Mouse (Mus musculus) neural tube, embryonic 12.5 days (tissue): Measurements from ENCODE around the gene Nos1ap. TPM values are rescaled to one million over a fixed set of nuclear protein-coding genes. Genes with fewer than 3 reads are reported as not detected.

Experiments
- ATAC-seq: fragments of 200-750 bp; cut with Nextera tagmentation; 2 replicates; pipeline ENCODE4 v1.8.0; 2017; ENCODE audit warnings: low read depth, mild to moderate bottlenecking, moderate TSS enrichment, moderate library complexity; ENCODE audit not compliant: low FRiP score
- H3K27ac ChIP-seq: fragments of 300-500 bp; sonication (generic); 2 replicates; pipeline ENCODE4 v1.5.1; 2016
- H3K27me3 ChIP-seq: fragments of 300-500 bp; sonication (generic); replicated peaks from 2 replicates; pipeline ENCODE4 v1.6.1; 2016; ENCODE audit warnings: mild to moderate bottlenecking
- H3K36me3 ChIP-seq: fragments of 300-500 bp; sonication (generic); 2 replicates; pipeline ENCODE4 v1.6.1; 2016; ENCODE audit warnings: mild to moderate bottlenecking
- H3K4me1 ChIP-seq: fragments of 300-500 bp; sonication (generic); 2 replicates; pipeline ENCODE4 v1.6.1; 2016
- H3K4me2 ChIP-seq: fragments of 300-500 bp; sonication (generic); replicated peaks from 2 replicates; pipeline ENCODE4 v1.6.1; 2016; ENCODE audit warnings: mild to moderate bottlenecking
- H3K4me3 ChIP-seq: fragments of 300-500 bp; sonication (generic); 2 replicates; pipeline ENCODE4 v1.5.1; 2016
- H3K9ac ChIP-seq: fragments of 300-500 bp; sonication (generic); 2 replicates; pipeline ENCODE4 v1.6.1; 2016; ENCODE audit warnings: mild to moderate bottlenecking
- H3K9me3 ChIP-seq: fragments of 300-500 bp; sonication (generic); 2 replicates; pipeline ENCODE4 v1.6.1; 2016; ENCODE audit warnings: mild to moderate bottlenecking
- WGBS: fragments of 180-500 bp; shearing (Covaris S2); methylation state at CpG from one replicate; pipeline ENCODE4 v1.1.7; 2016; 5-methylcytosine and 5-hydroxymethylcytosine counted together
- polyA plus RNA-seq: library from polyadenylated mRNA; unstranded; fragments of >200 nt; fragmentation: Nextera tagmentation; extraction: Ambion mirVana; gene quantifications from 2 replicates; pipeline ENCODE4 v1.2.1, GENCODE M21; 2016

The Nos1ap gene
- polyA plus RNA-seq, 1 experiment from 2014 or later, result 19.7 TPM

DNA sequence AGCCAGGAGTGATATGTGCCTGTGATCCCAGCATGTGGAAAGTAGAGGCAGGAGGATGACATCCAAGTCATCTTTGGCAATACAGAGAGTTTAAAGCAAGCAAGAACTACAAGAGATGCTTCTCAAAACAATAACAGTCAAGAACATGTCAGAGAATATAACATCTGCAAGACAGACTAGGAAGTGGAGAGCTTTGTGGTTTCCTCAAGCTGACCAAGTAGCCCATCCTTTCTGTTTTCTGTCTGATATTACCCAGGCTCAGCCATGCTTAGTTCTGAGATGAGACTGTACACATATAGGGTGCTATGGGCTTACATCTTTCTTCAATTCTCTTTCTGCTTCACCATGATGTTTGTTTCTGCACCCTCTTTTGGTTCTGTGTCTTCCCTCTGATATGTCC lies 316.4 kb downstream of the Nos1ap start:
- no peak for ATAC-seq
- H3K27me3 ChIP-seq, result no peaks in the 10 kb centered on the region

DNA sequence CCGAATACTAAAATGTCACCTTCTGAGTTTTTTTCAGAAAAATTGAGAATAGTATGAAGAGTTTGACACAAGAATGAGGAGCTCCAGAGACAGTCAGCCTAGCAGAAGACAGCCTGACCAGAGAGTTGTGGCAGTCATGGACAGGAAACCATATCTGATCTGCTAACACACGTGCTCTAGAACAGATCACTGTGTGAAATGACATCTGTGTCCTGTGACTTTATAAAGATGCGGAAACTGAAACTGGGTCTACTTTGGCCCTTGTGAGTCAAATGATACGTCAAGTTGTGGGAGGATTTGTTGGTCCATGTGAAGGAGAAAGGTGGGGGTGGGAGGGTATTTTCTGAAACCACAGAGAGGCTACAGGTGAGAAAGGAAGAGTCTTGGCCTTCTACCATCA lies 319.0 kb downstream of the Nos1ap start:
- Histone ChIP-seq H3K27me3 (no peaks in the 10 kb centered on the region), H3K4me2 (no peak overlapping the region), H3K9ac (no peak overlapping the region), H3K9me3 (peaks cover 7% of the 10 kb centered on the region; the same call in 1 of the 2 replicates), H3K27ac (no peak overlapping the region), H3K4me3 (no peak overlapping the region), H3K36me3 (no peaks in the 10 kb centered on the region), H3K4me1 (no peaks in the 10 kb centered on the region)
- WGBS, result 92% methylated on average over 4 of the region's 4 CpGs
- no peak for ATAC-seq

More for the DNA sequence above, 316.4 kb downstream of the Nos1ap start:
- Histone ChIP-seq H3K9ac (no peak overlapping the region), H3K4me1 (no peaks in the 10 kb centered on the region), H3K27ac (no peak overlapping the region), H3K4me3 (no peak overlapping the region), H3K4me2 (no peak overlapping the region), H3K9me3 (no peaks in the 10 kb centered on the region), H3K36me3 (no peaks in the 10 kb centered on the region)

DNA sequence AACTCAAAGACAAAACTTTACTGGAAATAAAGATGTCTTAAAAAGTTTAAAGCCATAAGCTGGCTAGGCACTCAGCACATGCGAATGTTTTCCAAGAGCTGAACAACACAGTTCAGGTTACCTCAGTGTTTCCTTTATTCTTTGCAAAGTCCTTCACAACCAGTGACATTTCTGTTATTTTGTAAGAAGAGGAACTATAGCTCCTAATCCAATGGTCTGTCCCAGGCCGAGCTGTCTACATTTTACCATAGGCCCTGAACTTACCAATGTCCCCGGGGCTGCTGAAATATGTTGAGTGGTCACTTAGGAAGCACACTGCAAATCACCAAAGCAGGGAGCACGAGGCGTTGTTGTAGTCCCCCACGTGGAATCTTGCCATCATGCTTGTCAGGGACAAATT lies 319.4 kb downstream of the Nos1ap start:
- Histone ChIP-seq H3K4me3 (no peak overlapping the region), H3K9ac (no peak overlapping the region), H3K36me3 (no peaks in the 10 kb centered on the region), H3K4me2 (no peak overlapping the region), H3K4me1 (no peaks in the 10 kb centered on the region), H3K27me3 (no peaks in the 10 kb centered on the region), H3K27ac (no peak overlapping the region), H3K9me3 (peaks cover 7% of the 10 kb centered on the region; the same call in 1 of the 2 replicates)
- no peak for ATAC-seq
- WGBS, result 87% methylated on average over 6 of the region's 6 CpGs

GRCm38 (mm10) chr1:170255560-170255910 lies 334.1 kb downstream of the Nos1ap start:
- 7% methylated on average over 32 of the region's 32 CpGs for WGBS
- H3K9ac ChIP-seq, result peak overlapping the region; percentile 87
- no peaks in the 10 kb centered on the region for H3K9me3 ChIP-seq
- no peaks in the 10 kb centered on the region; the same call in 1 of the 2 replicates for H3K27me3 ChIP-seq
- peak overlapping the region; percentile 82 for H3K4me3 ChIP-seq
- H3K36me3 ChIP-seq, result no peaks in the 10 kb centered on the region
- ATAC-seq, result peak; percentile 100
- no peak overlapping the region for H3K27ac ChIP-seq
- peak overlapping the region; percentile 79 for H3K4me2 ChIP-seq
- H3K4me1 ChIP-seq, result peaks cover 7% of the 10 kb centered on the region; the same call in 1 of the 2 replicates

GRCm38 (mm10) chr1:170254893-170255559 lies 334.6 kb downstream of the Nos1ap start:
- Histone ChIP-seq H3K9ac (peak overlapping the region; percentile 87), H3K27me3 (no peaks in the 10 kb centered on the region; the same call in 1 of the 2 replicates), H3K4me2 (peak overlapping the region; percentile 79), H3K9me3 (no peaks in the 10 kb centered on the region), H3K36me3 (no peaks in the 10 kb centered on the region), H3K4me1 (peaks cover 7% of the 10 kb centered on the region; the same call in 1 of the 2 replicates), H3K4me3 (peak overlapping the region; percentile 82), H3K27ac (no peak overlapping the region)
- peak; percentile 79 for ATAC-seq
- 31% methylated on average over 30 of the region's 30 CpGs for WGBS

Other genes starting within 250 kb of the Nos1ap start
- 9.4 and 9.6 TPM in 2 replicates for gene Olfml2b, start 54.7 kb upstream of the Nos1ap start, polyA plus RNA-seq